Mouse (Mus musculus) G1E (cell line): ENCODE measurements around the gene B4galnt1. TPM values are rescaled to one million over a fixed set of nuclear protein-coding genes. Genes with fewer than 3 reads are reported as not detected.

Source experiments
- ATAC-seq: 2 replicates; pipeline ENCODE4 v1.8.0; 2016; ENCODE audit warnings: mild to moderate bottlenecking; ENCODE audit not compliant: insufficient number of reproducible peaks, poor library complexity, low FRiP score, severe bottlenecking; ENCODE audit errors: extremely low read depth
- DNase-seq: peaks from one replicate; pipeline ENCODE4 v3.0.0; 2012; ENCODE audit warnings: low spot score
- H3K27me3 ChIP-seq: 2 replicates; pipeline ENCODE4 v1.6.1; 2012; ENCODE audit warnings: mild to moderate bottlenecking, low read length, inconsistent platforms; ENCODE audit not compliant: insufficient read depth
- H3K36me3 ChIP-seq: replicated peaks from 2 replicates; pipeline ENCODE3; 2012; ENCODE audit warnings: mild to moderate bottlenecking, inconsistent platforms
- H3K4me1 ChIP-seq: 2 replicates; pipeline ENCODE4 v1.6.1; 2012; ENCODE audit warnings: low read depth, low read length, inconsistent platforms, mixed read lengths; ENCODE audit not compliant: insufficient read depth
- H3K4me3 ChIP-seq: 2 replicates; pipeline ENCODE4 v1.5.1; 2012; ENCODE audit warnings: low read depth, mild to moderate bottlenecking, inconsistent platforms, low read length, moderate library complexity, mixed read lengths
- H3K9me3 ChIP-seq: replicated peaks from 2 replicates; pipeline ENCODE4 v1.6.1; 2012; ENCODE audit warnings: inconsistent platforms
- CTCF ChIP-seq: IDR thresholded peaks from 2 replicates; pipeline ENCODE4 v1.5.1; 2012; ENCODE audit warnings: low read depth, low read length, inconsistent platforms, mixed read lengths
- GATA1 ChIP-seq: IDR thresholded peaks from 2 replicates; pipeline ENCODE4 v1.6.1; 2012; ENCODE audit warnings: borderline replicate concordance, low read length, inconsistent platforms, mixed read lengths
- GATA2 ChIP-seq: IDR thresholded peaks from 2 replicates; pipeline ENCODE4 v1.6.1; 2012; ENCODE audit warnings: low read depth, low read length, inconsistent platforms, borderline replicate concordance
- POLR2AphosphoS5 ChIP-seq: IDR thresholded peaks from 2 replicates; pipeline ENCODE4 v1.6.1; 2012; ENCODE audit warnings: low read depth, low read length, inconsistent platforms; ENCODE audit not compliant: insufficient replicate concordance
- TAL1 ChIP-seq: conservative IDR thresholded peaks from 2 replicates; pipeline ENCODE4 v1.6.1; 2012; ENCODE audit warnings: low read depth, low read length, inconsistent platforms, mixed read lengths
- polyA plus RNA-seq: library from polyadenylated mRNA; stranded (reverse); fragments of >175 nt; gene quantifications from 2 replicates; pipeline ENCODE4 v1.2.3, GENCODE M21; 2012
- total RNA-seq, 2 experiments: library from RNA; stranded (forward) in 1 of 2; stranded (reverse) in 1 of 2; fragments of 200-1000 nt in 1 of 2; fragments of >200 nt in 1 of 2; fragmentation: Nextera tagmentation in 1 of 2; gene quantifications; 2 replicates each; pipeline ENCODE4 v1.2.3; 2014 to 2017

Gene B4galnt1
- total and polyA plus RNA-seq, 3 experiments = 65.0 to 318 (median 173) TPM

GRCm38 (mm10) chr10:127198492-127198891 is 33.5 kb downstream of the B4galnt1 start:
- H3K4me3 ChIP-seq = peak overlapping the region; percentile 20; the same call in 1 of the 2 replicates
- DNase-seq (no peak), ATAC-seq (no peak)
- TF ChIP-seq CTCF = no peak
- no peak for TF ChIP-seq GATA2
- TF ChIP-seq GATA1 = no peak
- TF ChIP-seq POLR2AphosphoS5 = no peak
- TF ChIP-seq TAL1 = no peak
- no peaks in the 10 kb centered on the region for H3K9me3 ChIP-seq
- peaks cover 72% of the 10 kb centered on the region for H3K36me3 ChIP-seq
- H3K27me3 ChIP-seq = no peaks in the 10 kb centered on the region
- H3K4me1 ChIP-seq = peaks cover 86% of the 10 kb centered on the region

GRCm38 (mm10) chr10:127199068-127199467 is 34.0 kb downstream of the B4galnt1 start:
- no peaks in the 10 kb centered on the region for H3K9me3 ChIP-seq
- peaks cover 89% of the 10 kb centered on the region for H3K4me1 ChIP-seq
- H3K36me3 ChIP-seq = peaks cover 75% of the 10 kb centered on the region
- DNase-seq = no peak
- TF ChIP-seq GATA2 = no peak
- no peak for TF ChIP-seq GATA1
- TF ChIP-seq CTCF = no peak
- no peak for TF ChIP-seq TAL1
- no peak for TF ChIP-seq POLR2AphosphoS5
- peak overlapping the region; percentile 52; the same call in 1 of the 2 replicates for H3K4me3 ChIP-seq
- no peaks in the 10 kb centered on the region for H3K27me3 ChIP-seq
- no peak for ATAC-seq

GRCm38 (mm10) chr10:127199474-127199873 is 34.4 kb downstream of the B4galnt1 start:
- H3K27me3 ChIP-seq = no peaks in the 10 kb centered on the region

DNA sequence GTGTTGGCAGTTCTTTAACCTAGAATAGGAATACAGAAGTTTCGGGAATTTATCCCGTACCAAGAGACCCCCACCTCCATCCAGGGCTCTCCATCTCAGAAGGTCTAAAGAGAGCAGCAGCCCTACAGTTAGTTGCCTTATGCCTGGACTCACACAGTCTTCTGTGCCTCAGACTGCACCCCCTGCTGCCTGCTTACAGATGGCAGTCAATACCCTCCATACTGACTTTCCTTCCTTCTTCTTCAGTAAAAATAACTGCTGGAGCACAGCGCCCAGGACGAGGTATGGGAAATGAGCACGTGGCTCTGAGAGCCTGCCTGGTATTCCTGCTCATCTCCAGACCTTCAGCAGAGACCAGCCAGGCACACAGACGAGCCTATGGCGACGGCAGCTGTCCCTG is 35.3 kb downstream of the B4galnt1 start:
- Histone ChIP-seq H3K4me3 (no peak overlapping the region; the same call in 1 of the 2 replicates), H3K4me1 (peaks cover 88% of the 10 kb centered on the region), H3K27me3 (no peaks in the 10 kb centered on the region), H3K36me3 (peaks cover 87% of the 10 kb centered on the region), H3K9me3 (no peaks in the 10 kb centered on the region)
- DNase-seq (no peak), ATAC-seq (no peak)
- TF ChIP-seq TAL1 (no peak), CTCF (no peak), GATA1 (no peak), GATA2 (no peak), POLR2AphosphoS5 (no peak)

More at GRCm38 (mm10) chr10:127199474-127199873, 34.4 kb downstream of the B4galnt1 start:
- H3K9me3 ChIP-seq = no peaks in the 10 kb centered on the region
- TF ChIP-seq GATA2 = no peak
- no peak for TF ChIP-seq TAL1
- TF ChIP-seq CTCF = no peak
- no peak for TF ChIP-seq POLR2AphosphoS5
- peak overlapping the region; percentile 52; the same call in 1 of the 2 replicates for H3K4me3 ChIP-seq
- H3K4me1 ChIP-seq = peaks cover 89% of the 10 kb centered on the region
- H3K36me3 ChIP-seq = peaks cover 79% of the 10 kb centered on the region
- no peak for DNase-seq
- ATAC-seq = no peak

DNA sequence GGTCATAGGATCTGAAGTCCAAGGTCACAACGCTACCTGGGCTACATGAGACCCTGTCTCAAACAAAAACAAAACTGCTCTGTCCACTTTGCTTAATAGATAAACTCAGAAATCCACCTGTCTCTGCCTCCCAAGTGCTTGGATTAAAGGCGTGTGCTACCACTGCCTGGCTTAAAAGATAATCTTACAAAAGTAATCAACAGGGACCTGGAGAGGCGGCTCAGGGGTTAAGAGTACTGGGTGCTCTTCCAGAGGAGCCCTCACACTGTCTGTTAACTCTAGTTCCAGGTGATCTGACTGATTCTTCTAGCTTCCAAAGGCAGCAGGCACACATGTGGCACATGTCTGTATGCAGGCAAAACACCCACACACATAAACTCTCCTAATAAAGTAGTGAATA is 38.1 kb downstream of the B4galnt1 start:
- no peaks in the 10 kb centered on the region for H3K9me3 ChIP-seq
- no peak for TF ChIP-seq GATA1
- peak; percentile 48; the same call in 1 of the 2 replicates for TF ChIP-seq TAL1
- no peak for TF ChIP-seq CTCF
- H3K27me3 ChIP-seq = no peaks in the 10 kb centered on the region
- H3K36me3 ChIP-seq = peaks cover 98% of the 10 kb centered on the region
- H3K4me1 ChIP-seq = peaks cover 91% of the 10 kb centered on the region
- no peak overlapping the region; the same call in 1 of the 2 replicates for H3K4me3 ChIP-seq
- no peak for ATAC-seq
- no peak for DNase-seq

- 0 out of 2 replicates have a peak, but pooled peaks have one; percentile 3 for ATAC-seq
- DNase-seq = no peak
- Histone ChIP-seq H3K36me3 (peaks cover 98% of the 10 kb centered on the region), H3K4me1 (peaks cover 90% of the 10 kb centered on the region), H3K9me3 (no peaks in the 10 kb centered on the region), H3K27me3 (no peaks in the 10 kb centered on the region), H3K4me3 (peak overlapping the region; percentile 44; the same call in 1 of the 2 replicates)
- no peak for TF ChIP-seq CTCF
Measured at GRCm38 (mm10) chr10:127204589-127204988, 39.6 kb downstream of the B4galnt1 start.

DNA sequence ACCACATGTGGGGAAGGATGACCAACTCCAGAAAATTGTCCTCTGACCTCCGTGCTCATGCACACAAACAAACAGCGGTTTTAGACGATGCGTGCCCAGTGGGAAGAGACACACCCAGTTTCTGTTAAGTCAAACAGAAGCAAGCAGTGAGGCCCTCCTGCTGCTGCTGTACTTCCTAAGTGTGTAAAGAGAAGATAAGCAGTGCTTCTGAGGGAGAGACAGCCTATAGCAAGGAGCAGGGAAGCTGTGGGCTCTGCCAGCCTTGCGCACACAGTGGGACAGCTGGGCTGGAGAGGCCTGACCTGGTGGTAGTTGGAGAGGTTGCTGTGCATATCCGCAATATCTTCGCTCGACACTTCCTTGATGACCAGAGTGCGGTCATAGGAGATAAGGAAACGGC is 40.3 kb downstream of the B4galnt1 start:
- TF ChIP-seq GATA1 (no peak), TAL1 (peak; percentile 90)
- H3K27me3 ChIP-seq = no peaks in the 10 kb centered on the region

More for the DNA sequence above, 40.3 kb downstream of the B4galnt1 start:
- H3K4me1 ChIP-seq = peaks cover 90% of the 10 kb centered on the region
- H3K36me3 ChIP-seq = peaks cover 98% of the 10 kb centered on the region
- H3K4me3 ChIP-seq = peak overlapping the region; percentile 44; the same call in 1 of the 2 replicates
- H3K9me3 ChIP-seq = no peaks in the 10 kb centered on the region
- ATAC-seq (peak; percentile 95), DNase-seq (peak; percentile 80)
